Mouse (Mus musculus) stomach, postnatal 0 days (tissue): ENCODE measurements around the gene Ppme1.

Experiments used
- CTCF ChIP-seq: IDR thresholded peaks from 2 replicates; pipeline ENCODE4 v1.5.1; 2016; ENCODE audit warnings: antibody characterized with exemption, low read depth, mild to moderate bottlenecking, moderate library complexity
- EP300 ChIP-seq: optimal IDR thresholded peaks from 2 replicates; pipeline ENCODE3; 2016; ENCODE audit warnings: antibody characterized with exemption

- TF ChIP-seq EP300 = no peak
- no peak for TF ChIP-seq CTCF
Observed at GRCm38 (mm10) chr7:100298861-100299510, 73.1 kb downstream of the Ppme1 start.
